Mouse (Mus musculus) macrophage (primary cell): ENCODE data around the gene Tmem161a. TPM values are rescaled to one million over a fixed set of nuclear protein-coding genes. Genes with fewer than 3 reads are reported as not detected.

ENCODE experiments used
- H3K27ac ChIP-seq: fragments of 350-480 bp; formaldehyde crosslinking; 2 replicates; pipeline ENCODE4 v1.9.0; 2021
- H3K36me3 ChIP-seq: fragments of 350-480 bp; formaldehyde crosslinking; 2 replicates; pipeline ENCODE4 v1.9.0; 2021; ENCODE audit errors: inconsistent target
- H3K4me3 ChIP-seq: fragments of 350-480 bp; formaldehyde crosslinking; 2 replicates; pipeline ENCODE4 v1.9.0; 2021; ENCODE audit errors: inconsistent target
- H3K79me2 ChIP-seq: fragments of 350-480 bp; formaldehyde crosslinking; 2 replicates; pipeline ENCODE4 v1.9.0; 2021; ENCODE audit errors: inconsistent target
- WGBS: methylation state at CpG from one replicate; pipeline ENCODE4 v1.1.7; 2026; ENCODE audit warnings: inconsistent platforms; ENCODE audit not compliant: missing documents; 5-methylcytosine and 5-hydroxymethylcytosine counted together
- polyA plus RNA-seq: library from polyadenylated mRNA; stranded (reverse); fragments of 250-400 nt; gene quantifications from 3 replicates; pipeline ENCODE4 v1.2.4, GENCODE M21; 2018; ENCODE audit warnings: inconsistent platforms

Tmem161a gene
- polyA plus RNA-seq, 1 experiment from 2014 or later = 11.2 TPM

GRCm38 (mm10) chr8:70147678-70148607, 24.2 kb upstream of the Tmem161a start:
- WGBS = 71% methylated on average over 7 of the region's 7 CpGs
- no peak overlapping the region for H3K4me3 ChIP-seq

DNA sequence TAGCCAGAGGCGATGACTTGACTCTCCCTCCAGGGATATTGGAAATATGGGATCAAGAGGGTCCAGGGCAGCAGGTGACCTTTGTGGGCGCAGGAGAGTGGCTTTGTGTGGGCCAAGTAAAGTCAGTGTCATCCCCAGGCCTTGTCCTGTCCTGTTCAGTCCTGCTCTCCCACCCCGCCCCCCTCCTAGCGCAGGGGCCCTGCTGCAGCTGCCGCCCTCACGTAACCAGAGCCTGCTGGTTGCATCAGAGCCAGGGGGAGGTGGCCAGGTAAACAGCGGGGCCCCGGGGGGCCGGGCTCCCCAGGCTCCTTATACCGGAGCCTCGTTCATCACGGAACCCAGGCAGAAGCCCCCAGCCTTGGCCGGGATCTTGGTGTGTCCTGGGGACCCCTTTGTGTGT, 22.0 kb upstream of the Tmem161a start:
- no peaks in the 10 kb centered on the region for H3K79me2 ChIP-seq
- WGBS = 66% methylated on average over 13 of the region's 13 CpGs
- no peak overlapping the region for H3K27ac ChIP-seq
- H3K4me3 ChIP-seq = no peak overlapping the region
- H3K36me3 ChIP-seq = peaks cover 21% of the 10 kb centered on the region

More at GRCm38 (mm10) chr8:70147678-70148607, 24.2 kb upstream of the Tmem161a start:
- Histone ChIP-seq H3K79me2 (no peaks in the 10 kb centered on the region), H3K36me3 (peaks cover 40% of the 10 kb centered on the region), H3K27ac (no peak overlapping the region)

DNA sequence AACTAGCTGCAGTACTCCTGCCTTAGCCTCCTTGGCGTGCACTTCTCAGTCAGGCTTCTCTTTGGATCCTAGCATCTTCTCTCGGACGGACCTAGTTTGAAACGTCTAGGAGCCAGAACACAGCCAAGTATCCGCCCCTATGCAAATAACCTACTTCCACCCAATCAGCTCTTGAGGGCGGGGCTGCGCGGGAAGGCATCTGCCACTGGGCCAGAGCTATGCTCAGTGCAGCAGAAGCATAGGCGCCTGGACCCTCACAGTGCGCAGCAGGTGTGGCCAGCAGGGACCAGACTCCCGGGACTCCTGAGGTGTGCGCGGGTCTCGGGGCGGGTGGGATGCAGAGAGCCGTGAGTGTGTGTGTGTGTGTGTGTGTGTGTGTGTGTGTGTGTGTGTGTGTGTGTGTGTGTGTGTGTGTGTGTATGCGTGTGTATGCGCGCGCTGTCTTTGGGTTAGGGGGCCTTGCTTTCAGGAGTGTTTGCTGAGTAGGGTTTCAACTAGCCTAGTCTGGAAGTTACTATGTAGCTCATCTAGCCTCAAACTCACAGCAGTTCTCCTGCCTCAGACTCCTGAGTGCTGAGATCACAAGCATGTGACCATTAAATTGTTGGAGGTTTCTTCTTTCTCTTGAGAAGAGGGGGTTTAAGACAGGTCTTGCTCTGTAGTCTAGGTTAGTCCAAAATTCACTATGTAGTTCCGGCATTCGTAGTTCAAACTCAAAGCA, 19.5 kb upstream of the Tmem161a start:
- no peaks in the 10 kb centered on the region for H3K79me2 ChIP-seq
- no peak overlapping the region for H3K4me3 ChIP-seq
- no peak overlapping the region for H3K27ac ChIP-seq
- H3K36me3 ChIP-seq = no peaks in the 10 kb centered on the region
- 38% methylated on average over 14 of the region's 22 CpGs for WGBS

DNA sequence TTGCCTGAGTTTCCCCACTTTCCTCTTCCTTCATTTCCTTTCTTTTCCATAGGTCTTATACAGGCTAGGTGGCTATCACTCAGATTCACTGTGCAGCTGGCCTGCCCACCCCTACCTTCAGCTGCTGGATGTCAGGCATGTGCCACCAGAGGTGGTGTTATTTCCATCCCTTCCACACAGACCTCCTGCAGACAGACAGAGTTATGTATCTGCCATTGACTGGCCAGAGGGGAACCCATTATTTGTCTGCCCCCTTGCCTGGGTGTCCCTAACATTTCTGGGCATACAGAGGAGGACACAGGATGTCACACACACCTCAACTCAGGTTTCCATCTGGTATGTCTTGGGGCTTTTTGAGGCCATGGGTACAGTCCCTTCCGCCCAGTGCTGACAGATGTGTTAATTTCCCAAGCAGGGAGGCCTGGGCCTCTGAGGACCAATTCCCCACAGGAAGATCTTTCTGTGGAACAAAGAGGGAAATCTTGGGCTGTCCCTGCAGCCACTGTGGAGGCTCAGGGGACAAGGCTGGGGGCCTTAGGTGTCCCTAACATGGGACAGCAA, 14.8 kb upstream of the Tmem161a start:
- Histone ChIP-seq H3K36me3 (no peaks in the 10 kb centered on the region), H3K27ac (no peak overlapping the region), H3K4me3 (no peak overlapping the region), H3K79me2 (no peaks in the 10 kb centered on the region)
- 100% methylated on average over 1 of the region's 1 CpGs for WGBS

GRCm38 (mm10) chr8:70158069-70158853, 13.9 kb upstream of the Tmem161a start:
- no peaks in the 10 kb centered on the region for H3K36me3 ChIP-seq
- H3K79me2 ChIP-seq = no peaks in the 10 kb centered on the region
- H3K4me3 ChIP-seq = no peak overlapping the region; the same call in 1 of the 2 replicates
- 9% methylated on average over 40 of the region's 40 CpGs for WGBS
- H3K27ac ChIP-seq = no peak overlapping the region

DNA sequence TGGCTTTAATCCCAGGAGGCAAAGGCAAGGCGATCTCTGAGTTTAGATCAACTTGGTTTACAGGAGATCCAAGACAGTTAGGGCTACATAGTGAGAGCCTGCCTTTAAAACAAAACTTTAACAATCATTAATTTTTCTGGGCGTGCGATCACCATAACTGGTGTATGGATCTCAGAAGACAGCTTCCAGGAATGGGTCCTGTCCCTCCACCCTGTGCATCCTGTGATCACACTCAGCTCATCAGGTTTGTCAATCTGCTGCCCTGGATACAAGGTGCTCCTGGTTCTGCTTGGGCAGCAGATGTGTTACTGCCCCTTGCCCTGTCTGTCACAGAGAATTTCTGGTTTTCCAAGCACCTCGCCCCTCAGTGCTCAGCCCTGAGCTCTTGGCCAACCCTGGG, 12.9 kb upstream of the Tmem161a start:
- Histone ChIP-seq H3K79me2 (no peaks in the 10 kb centered on the region), H3K4me3 (no peak overlapping the region), H3K27ac (no peak overlapping the region), H3K36me3 (no peaks in the 10 kb centered on the region)
- 79% methylated on average over 4 of the region's 4 CpGs for WGBS

DNA sequence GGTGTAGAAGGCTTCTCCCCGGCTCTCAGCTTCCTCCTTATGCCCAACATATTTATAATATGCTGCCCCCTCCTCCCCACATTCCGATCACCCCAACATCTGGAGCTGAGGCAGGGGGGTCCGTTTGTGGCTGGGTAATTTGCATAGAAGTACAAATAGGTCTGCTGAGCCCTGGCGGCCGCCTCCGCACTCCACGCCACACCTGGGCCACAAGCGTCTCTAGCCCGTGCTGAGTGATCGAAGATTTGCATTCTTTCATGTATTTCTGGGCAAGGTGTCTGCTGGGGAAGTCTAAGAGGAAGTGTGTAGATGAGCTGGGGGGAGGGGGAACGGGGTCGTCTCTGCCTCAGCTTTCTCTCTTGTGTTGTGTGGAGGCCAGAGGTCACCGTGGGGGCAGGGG, 12.1 kb upstream of the Tmem161a start:
- Histone ChIP-seq H3K36me3 (no peaks in the 10 kb centered on the region), H3K4me3 (no peak overlapping the region), H3K79me2 (no peaks in the 10 kb centered on the region), H3K27ac (no peak overlapping the region)
- 30% methylated on average over 13 of the region's 13 CpGs for WGBS

- no peaks in the 10 kb centered on the region for H3K36me3 ChIP-seq
- no peaks in the 10 kb centered on the region for H3K79me2 ChIP-seq
- WGBS = 94% methylated on average over 3 of the region's 3 CpGs
- H3K27ac ChIP-seq = no peak overlapping the region
- no peak overlapping the region for H3K4me3 ChIP-seq
These were observed 8.8 kb upstream of the Tmem161a start for GRCm38 (mm10) chr8:70163316-70163715.

- H3K36me3 ChIP-seq = no peaks in the 10 kb centered on the region
- no peak overlapping the region for H3K4me3 ChIP-seq
- no peaks in the 10 kb centered on the region for H3K79me2 ChIP-seq
- H3K27ac ChIP-seq = no peak overlapping the region
- 3% methylated on average over 20 of the region's 21 CpGs for WGBS
These were observed 5.5 kb upstream of the Tmem161a start for GRCm38 (mm10) chr8:70166504-70167110.

- H3K27ac ChIP-seq = no peak overlapping the region
- no peak overlapping the region for H3K4me3 ChIP-seq
- WGBS = 89% methylated on average over 3 of the region's 3 CpGs
- H3K79me2 ChIP-seq = peaks cover 18% of the 10 kb centered on the region; the same call in 1 of the 2 replicates
- no peaks in the 10 kb centered on the region for H3K36me3 ChIP-seq
These were observed 2.0 kb upstream of the Tmem161a start for GRCm38 (mm10) chr8:70170116-70170515.

DNA sequence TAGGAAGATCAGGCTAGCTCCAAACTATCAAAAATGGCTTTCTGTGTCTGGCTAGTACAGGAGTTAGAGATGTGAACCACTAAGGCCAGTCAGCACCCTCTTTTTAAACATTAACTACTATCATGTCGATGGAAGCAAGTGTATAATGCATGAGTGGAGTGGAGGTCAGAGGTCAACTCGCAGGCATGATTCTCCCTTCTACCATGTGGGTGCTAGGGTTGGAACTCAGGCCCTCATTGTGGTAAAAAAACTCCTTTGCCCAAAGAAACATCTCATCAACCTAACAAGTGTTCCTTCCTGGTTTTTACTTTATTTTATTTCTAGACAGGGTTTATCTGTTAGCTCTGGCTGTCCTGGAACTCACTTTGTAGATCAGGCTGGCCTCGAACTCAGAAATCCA, 1.4 kb upstream of the Tmem161a start:
- peaks cover 18% of the 10 kb centered on the region; the same call in 1 of the 2 replicates for H3K79me2 ChIP-seq
- H3K36me3 ChIP-seq = no peaks in the 10 kb centered on the region
- no peak overlapping the region for H3K4me3 ChIP-seq
- H3K27ac ChIP-seq = no peak overlapping the region
- WGBS = 100% methylated on average over 2 of the region's 3 CpGs

DNA sequence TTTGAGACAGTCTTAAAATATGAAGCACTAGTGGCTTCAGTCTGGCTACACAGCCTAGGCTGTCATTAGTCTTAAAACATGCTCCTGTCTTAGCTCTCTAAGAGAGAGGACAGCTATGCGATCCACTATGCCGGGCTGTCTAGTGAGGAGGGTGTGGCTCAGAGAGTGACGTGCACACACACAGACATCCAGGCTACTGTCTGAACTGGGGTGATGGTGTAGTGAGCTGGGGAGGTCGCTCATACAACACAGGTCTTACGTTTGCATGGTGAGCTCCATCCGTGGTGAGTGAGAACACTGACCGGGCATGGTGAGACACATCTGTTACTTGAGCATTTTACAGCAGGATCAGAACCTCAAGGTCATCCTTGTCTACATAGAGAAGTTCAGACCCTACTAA, 916 bp upstream of the Tmem161a start:
- Histone ChIP-seq H3K79me2 (peaks cover 18% of the 10 kb centered on the region; the same call in 1 of the 2 replicates), H3K36me3 (no peaks in the 10 kb centered on the region), H3K4me3 (no peak overlapping the region), H3K27ac (no peak overlapping the region)
- WGBS = over 99% methylated on average over 7 of the region's 7 CpGs

DNA sequence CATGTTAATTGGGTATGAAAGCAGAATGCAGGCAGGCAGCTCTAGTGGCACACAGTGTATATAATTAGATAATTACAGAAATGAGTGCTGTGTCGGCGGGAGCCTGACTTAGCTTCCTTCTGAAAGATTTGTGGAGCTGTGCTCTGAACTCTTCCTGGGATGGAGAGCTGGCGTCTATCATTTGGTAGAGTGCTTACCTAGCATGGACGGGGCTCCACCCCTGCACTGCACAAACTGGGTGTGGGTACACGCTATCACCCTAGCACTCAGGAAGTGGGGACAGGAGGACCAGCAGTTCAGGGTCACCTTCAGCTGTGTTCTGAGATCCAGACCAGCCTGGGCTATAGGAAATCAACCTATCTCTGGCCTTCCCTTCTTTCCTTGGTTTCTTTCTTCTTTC, 1.2 kb downstream of the Tmem161a start:
- H3K79me2 ChIP-seq = peaks cover 18% of the 10 kb centered on the region; the same call in 1 of the 2 replicates
- WGBS = 88% methylated on average over 5 of the region's 5 CpGs
- peaks cover 6% of the 10 kb centered on the region; the same call in 1 of the 2 replicates for H3K36me3 ChIP-seq
- no peak overlapping the region for H3K4me3 ChIP-seq
- H3K27ac ChIP-seq = no peak overlapping the region

DNA sequence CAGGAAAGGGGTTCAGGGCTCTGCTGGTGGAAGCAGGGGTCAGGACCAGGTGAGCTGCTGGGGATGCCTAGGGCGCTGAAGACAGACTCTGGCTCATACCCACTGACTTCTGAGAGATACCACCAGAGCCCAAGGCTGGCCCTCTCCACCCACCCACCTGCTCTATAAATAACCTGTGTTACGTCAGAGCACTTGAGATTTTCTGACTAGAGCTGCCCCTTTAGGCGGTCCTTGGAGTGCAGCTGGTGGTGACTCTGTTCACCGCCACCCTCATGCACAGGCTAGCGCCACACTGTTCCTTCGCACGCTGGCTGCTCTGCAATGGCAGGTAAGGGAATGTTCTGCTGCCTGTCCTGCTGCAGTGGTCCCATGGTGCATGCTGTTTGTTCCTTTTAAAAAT, 1.9 kb downstream of the Tmem161a start:
- peaks cover 18% of the 10 kb centered on the region; the same call in 1 of the 2 replicates for H3K79me2 ChIP-seq
- peaks cover 6% of the 10 kb centered on the region; the same call in 1 of the 2 replicates for H3K36me3 ChIP-seq
- H3K27ac ChIP-seq = no peak overlapping the region
- WGBS = 90% methylated on average over 6 of the region's 7 CpGs
- no peak overlapping the region for H3K4me3 ChIP-seq
